Mouse (Mus musculus): Measurements from ENCODE around the gene Mtm1.
"Not testable (repeated sequence)": the region's sequence is repeated elsewhere in the genome, so short reads cannot be mapped to it uniquely, and the experiment has no call there.

Gene Mtm1

GRCm38 (mm10) chrX:71287088-71287487, 76.5 kb downstream of the Mtm1 start:
- no peak for DNase-seq (ENCODE audit: low spot score)

- DNase-seq (ENCODE audit: low spot score), result no peak
Measured at GRCm38 (mm10) chrX:71294191-71294590, 83.6 kb downstream of the Mtm1 start.

GRCm38 (mm10) chrX:71296005-71296404, 85.4 kb downstream of the Mtm1 start:
- DNase-seq (ENCODE audit: low spot score), result no peak

GRCm38 (mm10) chrX:71302148-71302547, 91.6 kb downstream of the Mtm1 start:
- no peak for DNase-seq (ENCODE audit: low spot score)

- DNase-seq (ENCODE audit: low spot score), result no peak
Measured at GRCm38 (mm10) chrX:71311229-71311628, 100.7 kb downstream of the Mtm1 start.

- no peak for DNase-seq (ENCODE audit: low spot score)
Measured at GRCm38 (mm10) chrX:71314380-71314779, 103.8 kb downstream of the Mtm1 start.

GRCm38 (mm10) chrX:71352033-71352432, 141.5 kb downstream of the Mtm1 start:
- no peak for DNase-seq (ENCODE audit: low spot score)

GRCm38 (mm10) chrX:71355331-71355730, 144.8 kb downstream of the Mtm1 start:
- DNase-seq (ENCODE audit: low spot score), result no peak

GRCm38 (mm10) chrX:71361793-71362192, 151.2 kb downstream of the Mtm1 start:
- DNase-seq (ENCODE audit: low spot score), result not testable (repeated sequence)

- no peak for DNase-seq (ENCODE audit: low spot score)
Measured at GRCm38 (mm10) chrX:71364062-71364461, 153.5 kb downstream of the Mtm1 start.

- DNase-seq (ENCODE audit: low spot score), result peak; percentile 21
Measured at GRCm38 (mm10) chrX:71364554-71364991, 154.0 kb downstream of the Mtm1 start, which contains the start of gene Mtmr1. Gene Mtmr1, plus strand, starts transcription at chrX:71364760.

- DNase-seq (ENCODE audit: low spot score), result no peak
Measured at GRCm38 (mm10) chrX:71365011-71365410, 154.4 kb downstream of the Mtm1 start.

Measured in urinary bladder, postnatal 10 days (tissue).